In the genomic region with DNA sequence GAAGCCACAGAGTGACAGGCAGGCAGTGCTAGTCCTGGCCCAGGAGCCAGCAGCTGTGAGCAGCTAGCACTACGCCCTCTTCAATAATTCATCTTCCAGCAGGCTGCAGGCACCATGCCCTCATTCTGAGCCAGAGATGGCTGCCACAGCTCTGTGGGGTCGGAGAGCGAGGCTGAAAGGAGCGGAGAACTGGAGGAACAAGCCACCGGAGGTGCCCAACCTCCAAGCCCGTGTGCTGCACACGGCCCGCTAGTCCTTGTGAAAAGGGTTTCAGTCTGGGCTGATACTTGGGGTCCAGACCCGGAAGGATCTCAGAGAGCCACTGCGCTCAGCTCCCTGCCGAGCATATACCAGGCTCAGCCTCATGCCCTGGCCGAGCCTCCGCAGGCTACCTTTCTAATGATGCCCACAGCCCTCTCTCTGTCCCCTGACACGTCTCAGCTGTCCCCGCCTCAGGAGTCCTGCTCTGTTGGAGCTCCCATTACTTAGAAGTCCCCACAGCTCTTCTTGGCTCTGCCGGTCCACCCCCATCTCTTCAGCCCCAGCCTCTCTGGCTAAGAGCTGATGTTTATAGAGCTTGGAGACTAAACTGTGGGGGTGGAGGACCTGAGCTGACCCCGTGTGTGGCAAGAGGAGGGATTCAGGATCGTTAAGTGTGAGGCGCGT, we compare ENCODE assay signal across 8 mouse cellular contexts. TPM values are rescaled to one million over a fixed set of nuclear protein-coding genes. Genes with fewer than 3 reads are reported as not detected.
DNase-seq lines count a peak whose midpoint lies in the region; ATAC-seq and TF ChIP-seq lines count a peak whose summit lies in the region.
"Had no signal": no experiment of that assay in that cellular context is flagged by ENCODE, and none has a peak within 500 bp of the region (broad histone marks: within the 10 kb centered on the region; RNA-seq: fewer than 3 reads in every experiment).

No protein-coding gene starts in this region.

- WGBS in forebrain, embryonic 13.5 days = 8% methylated on average over 20 of the region's 20 CpGs
- WGBS in limb, embryonic 15.5 days = 9% methylated on average over 20 of the region's 20 CpGs
- 52% methylated on average over 20 of the region's 20 CpGs for WGBS in small intestine, adult 2 months

- H3K4me3 ChIP-seq in megakaryocyte, embryonic 14.5 days (replicated peaks) = peak overlapping the region; percentile 79
- peak overlapping the region; percentile 12; the same call in 1 of the 2 replicates for H3K4me3 ChIP-seq in forebrain, embryonic 13.5 days
- peak overlapping the region; percentile 8; the same call in 1 of the 2 replicates for H3K4me3 ChIP-seq in limb, embryonic 15.5 days
- H3K4me3 ChIP-seq in small intestine, adult 2 months (ENCODE audit: low read depth, low read length) = peak overlapping the region; percentile 10

- no peaks in the 10 kb centered on the region for H3K36me3 ChIP-seq in megakaryocyte, embryonic 14.5 days (replicated peaks; ENCODE audit: low read length)
- no peaks in the 10 kb centered on the region for H3K36me3 ChIP-seq in forebrain, embryonic 13.5 days (ENCODE audit: poor library complexity, severe bottlenecking)
- no peaks in the 10 kb centered on the region for H3K36me3 ChIP-seq in limb, embryonic 15.5 days
- H3K36me3 ChIP-seq in small intestine, adult 2 months (ENCODE audit: control insufficient read depth, insufficient read depth, low read length) = no peaks in the 10 kb centered on the region

- DNase-seq in adrenal gland, postnatal 36 days = no peak
- DNase-seq in cerebellum, postnatal 36 days = no peak

- H3K4me2 ChIP-seq in forebrain, embryonic 13.5 days = peak overlapping the region; percentile 50
- peak overlapping the region; percentile 36 for H3K4me2 ChIP-seq in limb, embryonic 15.5 days

- TF ChIP-seq CTCF in small intestine, adult 2 months (IDR thresholded peaks at IDR 0.05; ENCODE audit: extremely low read depth, insufficient read length, insufficient replicate concordance, low read depth, low read length) = no peak

- peaks cover 16% of the 10 kb centered on the region for H3K9me3 ChIP-seq in megakaryocyte, embryonic 14.5 days
- no peaks in the 10 kb centered on the region for H3K9me3 ChIP-seq in forebrain, embryonic 13.5 days (replicated peaks)
- no peaks in the 10 kb centered on the region for H3K9me3 ChIP-seq in limb, embryonic 15.5 days

- H3K4me1 ChIP-seq in megakaryocyte, embryonic 14.5 days = peaks cover 56% of the 10 kb centered on the region
- H3K4me1 ChIP-seq in forebrain, embryonic 13.5 days = peaks cover 44% of the 10 kb centered on the region
- peaks cover 54% of the 10 kb centered on the region for H3K4me1 ChIP-seq in limb, embryonic 15.5 days
- peaks cover 9% of the 10 kb centered on the region for H3K4me1 ChIP-seq in small intestine, adult 2 months (ENCODE audit: control insufficient read depth, insufficient read depth, insufficient read length, low read length)

- H3K9ac ChIP-seq in forebrain, embryonic 13.5 days = peak overlapping the region; percentile 52
- no peak overlapping the region for H3K9ac ChIP-seq in limb, embryonic 15.5 days

- TF ChIP-seq POLR2A in small intestine, adult 2 months (IDR thresholded peaks at IDR 0.05; ENCODE audit: low read depth, low read length) = no peak

- peaks cover 89% of the 10 kb centered on the region for H3K27me3 ChIP-seq in megakaryocyte, embryonic 14.5 days (replicated peaks)
- peaks cover 50% of the 10 kb centered on the region for H3K27me3 ChIP-seq in forebrain, embryonic 13.5 days
- peaks cover 25% of the 10 kb centered on the region for H3K27me3 ChIP-seq in limb, embryonic 15.5 days
- no peaks in the 10 kb centered on the region; the same call in none of the 2 replicates for H3K27me3 ChIP-seq in small intestine, adult 2 months (ENCODE audit: control insufficient read depth, insufficient read depth, low read length)

- H3K27ac ChIP-seq in forebrain, embryonic 13.5 days = peak overlapping the region; percentile 28
- 0 out of 2 replicates have a peak overlapping the region, but pooled peaks have one; percentile 17 for H3K27ac ChIP-seq in limb, embryonic 15.5 days
- peak overlapping the region; percentile 29; the same call in 1 of the 2 replicates for H3K27ac ChIP-seq in small intestine, adult 2 months (ENCODE audit: insufficient read depth, low read depth, low read length)

- no peak for ATAC-seq in megakaryocyte, adult 5-6 weeks (ENCODE audit: poor library complexity, severe bottlenecking)
- no peak for ATAC-seq in forebrain, embryonic 13.5 days
- no peak for ATAC-seq in limb, embryonic 15.5 days (ENCODE audit: insufficient number of reproducible peaks, low FRiP score, low TSS enrichment, low read depth)

RNA-seq across cellular contexts. Expression of a gene that starts 1.9 kb away (rescaled TPM):
- 0.46 TPM in 1 of 2 replicates, not detected in the other for polyA plus RNA-seq in megakaryocyte, embryonic 14.5 days (2012; ENCODE audit: insufficient read depth, low replicate concordance)
- total RNA-seq in megakaryocyte, adult 5-6 weeks (2015) = 0.04 TPM in 1 of 2 replicates, not detected in the other
- 0.11 TPM in 1 of 2 replicates, not detected in the other for total RNA-seq in megakaryocyte, adult 5-6 weeks (2017)
- 82.1 and 94.8 TPM in 2 replicates for polyA plus RNA-seq in forebrain, embryonic 13.5 days (2015; fragmentation: Nextera tagmentation; extraction: Ambion mirVana)
- polyA plus RNA-seq in limb, embryonic 15.5 days (2015; fragmentation: Nextera tagmentation; extraction: Ambion mirVana) = 41.4 and 46.6 TPM in 2 replicates
- 19.1 and 40.2 TPM in 2 replicates for polyA plus RNA-seq in small intestine, adult 2 months (2012; rRNA removed)
- total RNA-seq in adrenal gland, postnatal 36 days (2021) = 10 to 100 TPM; 10.2 to 13.3 TPM

RNA-seq across cellular contexts. Expression of a gene that starts 18.8 kb away (rescaled TPM):
- 2.1 and 9.3 TPM in 2 replicates for polyA plus RNA-seq in megakaryocyte, embryonic 14.5 days (2012; ENCODE audit: insufficient read depth, low replicate concordance)
- 0.31 and 0.71 TPM in 2 replicates for total RNA-seq in megakaryocyte, adult 5-6 weeks (2015)
- 0.99 and 1.1 TPM in 2 replicates for total RNA-seq in megakaryocyte, adult 5-6 weeks (2017)
- 8.9 and 10.3 TPM in 2 replicates for polyA plus RNA-seq in forebrain, embryonic 13.5 days (2015; fragmentation: Nextera tagmentation; extraction: Ambion mirVana)
- 15.1 and 15.8 TPM in 2 replicates for polyA plus RNA-seq in limb, embryonic 15.5 days (2015; fragmentation: Nextera tagmentation; extraction: Ambion mirVana)
- 55.9 and 89.2 TPM in 2 replicates for polyA plus RNA-seq in small intestine, adult 2 months (2012; rRNA removed)
- 10 to 100 TPM; 43.8 to 62.6 TPM for total RNA-seq in adrenal gland, postnatal 36 days (2021)

RNA-seq across cellular contexts. Expression of a gene that starts 34.0 kb away (rescaled TPM):
- 49.7 and 71.3 TPM in 2 replicates for polyA plus RNA-seq in megakaryocyte, embryonic 14.5 days (2012; ENCODE audit: insufficient read depth, low replicate concordance)
- 20.2 and 23.4 TPM in 2 replicates for total RNA-seq in megakaryocyte, adult 5-6 weeks (2015)
- 84.3 and 106 TPM in 2 replicates for total RNA-seq in megakaryocyte, adult 5-6 weeks (2017)
- polyA plus RNA-seq in forebrain, embryonic 13.5 days (2015; fragmentation: Nextera tagmentation; extraction: Ambion mirVana) = 32.5 and 33.3 TPM in 2 replicates
- polyA plus RNA-seq in limb, embryonic 15.5 days (2015; fragmentation: Nextera tagmentation; extraction: Ambion mirVana) = 18.5 and 24.7 TPM in 2 replicates
- 13.6 and 24.3 TPM in 2 replicates for polyA plus RNA-seq in small intestine, adult 2 months (2012; rRNA removed)
- 10 to 100 TPM; 75.5 to 84.3 TPM for total RNA-seq in adrenal gland, postnatal 36 days (2021)

RNA-seq across cellular contexts. Expression of a gene that starts 48.5 kb away (rescaled TPM):
- polyA plus RNA-seq in megakaryocyte, embryonic 14.5 days (2012; ENCODE audit: insufficient read depth, low replicate concordance) = 1.2 TPM in 1 of 2 replicates, not detected in the other
- total RNA-seq in megakaryocyte, adult 5-6 weeks (2015) = 0.73 and 1.6 TPM in 2 replicates
- total RNA-seq in megakaryocyte, adult 5-6 weeks (2017) = 2.9 and 4.3 TPM in 2 replicates
- 6.3 and 7.0 TPM in 2 replicates for polyA plus RNA-seq in forebrain, embryonic 13.5 days (2015; fragmentation: Nextera tagmentation; extraction: Ambion mirVana)
- 0.71 and 0.95 TPM in 2 replicates for polyA plus RNA-seq in limb, embryonic 15.5 days (2015; fragmentation: Nextera tagmentation; extraction: Ambion mirVana)
- polyA plus RNA-seq in small intestine, adult 2 months (2012; rRNA removed) = 1.6 and 2.2 TPM in 2 replicates
- 1 to 10 TPM; 2.1 to 2.4 TPM for total RNA-seq in adrenal gland, postnatal 36 days (2021)

RNA-seq across cellular contexts. Expression of a gene that starts 57.9 kb away (rescaled TPM):
- not detected in 2 replicates for polyA plus RNA-seq in megakaryocyte, embryonic 14.5 days (2012; ENCODE audit: insufficient read depth, low replicate concordance)
- total RNA-seq in megakaryocyte, adult 5-6 weeks (2015) = 0.46 TPM in 1 of 2 replicates, not detected in the other
- total RNA-seq in megakaryocyte, adult 5-6 weeks (2017) = not detected in 2 replicates
- polyA plus RNA-seq in forebrain, embryonic 13.5 days (2015; fragmentation: Nextera tagmentation; extraction: Ambion mirVana) = not detected in 2 replicates
- not detected in 2 replicates for polyA plus RNA-seq in limb, embryonic 15.5 days (2015; fragmentation: Nextera tagmentation; extraction: Ambion mirVana)
- polyA plus RNA-seq in small intestine, adult 2 months (2012; rRNA removed) = 0.46 and 2.7 TPM in 2 replicates
- total RNA-seq in adrenal gland, postnatal 36 days (2021) = 1 to 10 TPM in 1 of 2 experiments, under 1 TPM in 1; 0.83 to 1.1 TPM
- polyA plus RNA-seq: spleen, adult 2 months had no signal

Comparison
In these comparisons a context has a peak if more than half of its experiments do, and no peak if none do; other contexts are left out.
1. H3K4me3 ChIP-seq: peak in every context shown above with its lines; median percentile 79 in megakaryocyte, embryonic 14.5 days; 12 in forebrain, embryonic 13.5 days; 10 in small intestine, adult 2 months; 8 in limb, embryonic 15.5 days.
2. RNA of a gene that starts 1.9 kb away (polyA plus RNA-seq): 82.1 to 94.8 TPM in forebrain, embryonic 13.5 days, 41.4 to 46.6 TPM in limb, embryonic 15.5 days and 19.1 to 40.2 TPM in small intestine, adult 2 months; 0.46 TPM in megakaryocyte, embryonic 14.5 days; every median in the first group is over 10 times any median in the second.
3. Peak in every context shown above with its lines, with median percentiles within 50 percentile points of each other: H3K27ac ChIP-seq.